Mouse (Mus musculus): ENCODE results near the gene Gna13. TPM values are rescaled to one million over a fixed set of nuclear protein-coding genes. Genes with fewer than 3 reads are reported as not detected.

Gna13 gene
- total and polyA plus RNA-seq, 3 experiments, result 12.7 to 30.9 (median 30.8) TPM

DNA sequence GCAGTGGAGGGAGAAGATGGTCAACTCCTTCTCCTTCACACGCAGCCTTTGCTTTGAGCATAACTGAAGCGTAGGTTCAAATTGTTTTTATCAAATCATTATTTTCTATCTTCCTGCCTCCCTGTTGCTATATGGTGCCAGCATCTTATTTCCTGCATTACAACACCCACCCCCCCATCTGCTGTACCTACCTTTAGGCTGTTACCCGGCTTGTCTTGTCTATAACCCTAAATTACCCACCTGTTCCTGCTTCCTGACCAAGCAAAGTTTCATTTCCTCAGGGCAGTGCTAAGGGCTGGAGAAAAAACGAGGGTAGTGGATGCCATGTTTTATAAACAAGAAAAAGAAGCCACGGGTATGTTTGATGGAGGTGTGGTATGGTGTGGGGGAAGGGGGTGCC lies 58.6 kb downstream of the Gna13 start:
- no peak for DNase-seq
- Histone ChIP-seq H3K79me2 (replicated peaks; ENCODE audit: control insufficient read depth, insufficient read depth, low read length) (no peaks in the 10 kb centered on the region), H3K4me1 (ENCODE audit: control insufficient read depth, insufficient read depth, low read length) (no peaks in the 10 kb centered on the region), H3K9ac (ENCODE audit: low read depth, low read length) (no peak overlapping the region), H3K36me3 (ENCODE audit: control insufficient read depth, insufficient read depth, low read length) (no peaks in the 10 kb centered on the region), H3K27me3 (ENCODE audit: control insufficient read depth, insufficient read depth, low read length) (no peaks in the 10 kb centered on the region), H3K27ac (no peak overlapping the region), H3K4me3 (no peak overlapping the region)
- no peak for TF ChIP-seq CTCF (IDR thresholded peaks at IDR 0.05)
- no peak for TF ChIP-seq EP300 (IDR thresholded peaks at IDR 0.05; ENCODE audit: insufficient read depth, low read depth, low read length)
- no peak for TF ChIP-seq POLR2A (IDR thresholded peaks at IDR 0.05; ENCODE audit: insufficient read depth, low read depth, low read length)
- WGBS, result 81% methylated on average over 5 of the region's 5 CpGs
- intact Hi-C loops (cut with DNase I), result loop anchor here (5.0 kb wide), 1 partner anchor 39 kb away; no protein-coding TSS in a partner anchor

GRCm38 (mm10) chr11:109422263-109422662 lies 59.6 kb downstream of the Gna13 start:
- Histone ChIP-seq H3K79me2 (replicated peaks; ENCODE audit: control insufficient read depth, insufficient read depth, low read length) (no peaks in the 10 kb centered on the region), H3K9ac (ENCODE audit: low read depth, low read length) (no peak overlapping the region), H3K27ac (no peak overlapping the region), H3K36me3 (ENCODE audit: control insufficient read depth, insufficient read depth, low read length) (no peaks in the 10 kb centered on the region), H3K4me1 (ENCODE audit: control insufficient read depth, insufficient read depth, low read length) (no peaks in the 10 kb centered on the region; the same call in none of the 2 replicates), H3K27me3 (ENCODE audit: control insufficient read depth, insufficient read depth, low read length) (no peaks in the 10 kb centered on the region), H3K4me3 (no peak overlapping the region)
- WGBS, result over 99% methylated on average over 4 of the region's 4 CpGs
- TF ChIP-seq CTCF (IDR thresholded peaks at IDR 0.05) (0 out of 2 replicates have a peak, but pooled peaks have one; percentile 2), EP300 (IDR thresholded peaks at IDR 0.05; ENCODE audit: insufficient read depth, low read depth, low read length) (no peak), POLR2A (IDR thresholded peaks at IDR 0.05; ENCODE audit: insufficient read depth, low read depth, low read length) (no peak)
- DNase-seq, result no peak
- intact Hi-C loops (cut with DNase I), result loop anchor here (5.0 kb wide), 1 partner anchor 40 kb away; no protein-coding TSS in a partner anchor

DNA sequence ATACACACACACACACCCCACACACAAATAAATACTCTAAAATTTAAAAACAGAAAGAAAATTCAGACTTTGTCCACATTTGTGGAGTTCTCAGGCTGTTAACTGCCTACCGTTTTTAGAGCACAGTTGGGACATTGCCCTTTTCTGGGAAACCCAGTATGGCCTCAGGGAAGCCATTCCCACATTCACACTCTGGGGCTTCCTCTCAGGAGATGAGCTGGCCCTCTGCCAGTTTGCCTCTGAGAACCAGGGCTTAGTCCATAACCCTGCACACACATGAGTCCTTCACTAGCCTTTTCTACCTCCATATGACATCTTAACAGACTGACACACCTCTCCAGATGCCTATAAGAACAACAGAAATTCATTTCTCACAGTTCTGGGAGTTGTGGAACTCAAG lies 60.7 kb downstream of the Gna13 start:
- TF ChIP-seq POLR2A (IDR thresholded peaks at IDR 0.05; ENCODE audit: insufficient read depth, low read depth, low read length) (no peak), EP300 (IDR thresholded peaks at IDR 0.05; ENCODE audit: insufficient read depth, low read depth, low read length) (no peak), CTCF (IDR thresholded peaks at IDR 0.05) (no peak)
- Histone ChIP-seq H3K9ac (ENCODE audit: low read depth, low read length) (no peak overlapping the region), H3K36me3 (ENCODE audit: control insufficient read depth, insufficient read depth, low read length) (no peaks in the 10 kb centered on the region), H3K27me3 (ENCODE audit: control insufficient read depth, insufficient read depth, low read length) (no peaks in the 10 kb centered on the region), H3K4me1 (ENCODE audit: control insufficient read depth, insufficient read depth, low read length) (no peaks in the 10 kb centered on the region; the same call in none of the 2 replicates), H3K4me3 (no peak overlapping the region), H3K27ac (no peak overlapping the region), H3K79me2 (replicated peaks; ENCODE audit: control insufficient read depth, insufficient read depth, low read length) (no peaks in the 10 kb centered on the region)
- intact Hi-C loops (cut with DNase I), result loop anchor here (5.0 kb wide), 1 partner anchor 41 kb away; no protein-coding TSS in a partner anchor
- DNase-seq, result no peak
- 20% methylated on average over 1 of the region's 1 CpGs for WGBS

GRCm38 (mm10) chr11:109425392-109426271 lies 63.0 kb downstream of the Gna13 start, which contains the start of gene Amz2:
TSS of gene Amz2 (plus strand) at chr11:109425946.
- DNase-seq, result peak; percentile 99
- intact Hi-C loops (cut with DNase I), result loop anchor here (1.0 to 5.0 kb wide), 4 partner anchors 63 to 183 kb away; partner anchors contain the start of gene Gna13
- H3K4me1 ChIP-seq (ENCODE audit: control insufficient read depth, insufficient read depth, low read length), result no peaks in the 10 kb centered on the region; the same call in none of the 2 replicates
- TF ChIP-seq EP300 (IDR thresholded peaks at IDR 0.05; ENCODE audit: insufficient read depth, low read depth, low read length), result peak; percentile 82; the same call in 1 of the 2 replicates
- peak; percentile 96 for TF ChIP-seq POLR2A (IDR thresholded peaks at IDR 0.05; ENCODE audit: insufficient read depth, low read depth, low read length)
- TF ChIP-seq CTCF (IDR thresholded peaks at IDR 0.05), result peak; percentile 89
- 1% methylated on average over 64 of the region's 65 CpGs for whole genome bisulfite sequencing
- no peaks in the 10 kb centered on the region for H3K27me3 ChIP-seq (ENCODE audit: control insufficient read depth, insufficient read depth, low read length)
- H3K27ac ChIP-seq, result peak within 1 kb of the TSS; percentile 90
- peak within 1 kb of the TSS; percentile 71 for H3K4me3 ChIP-seq
- no peaks in the 10 kb centered on the region for H3K36me3 ChIP-seq (ENCODE audit: control insufficient read depth, insufficient read depth, low read length)
- H3K9ac ChIP-seq (ENCODE audit: low read depth, low read length), result peak within 1 kb of the TSS; percentile 79
- H3K79me2 ChIP-seq (replicated peaks; ENCODE audit: control insufficient read depth, insufficient read depth, low read length), result no peaks in the 10 kb centered on the region

DNA sequence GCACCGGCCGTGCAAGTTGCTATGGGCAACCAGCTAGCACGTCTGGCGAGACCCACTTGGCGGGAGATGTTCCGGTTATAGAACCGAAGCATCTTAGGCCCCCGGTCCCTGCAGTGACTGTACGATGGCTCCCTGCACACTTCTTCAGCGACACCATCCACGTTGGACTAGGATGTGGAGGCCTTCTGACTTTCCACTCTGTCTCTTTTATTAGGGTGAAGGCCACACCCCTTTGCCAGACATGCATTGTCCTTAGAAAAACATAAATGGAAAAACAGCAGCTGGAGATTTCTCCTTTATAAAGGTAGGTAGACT lies 63.6 kb downstream of the Gna13 start:
- TF ChIP-seq EP300 (IDR thresholded peaks at IDR 0.05; ENCODE audit: insufficient read depth, low read depth, low read length) (no peak), CTCF (IDR thresholded peaks at IDR 0.05) (no peak), POLR2A (IDR thresholded peaks at IDR 0.05; ENCODE audit: insufficient read depth, low read depth, low read length) (no peak)
- H3K27me3 ChIP-seq (ENCODE audit: control insufficient read depth, insufficient read depth, low read length), result no peaks in the 10 kb centered on the region
- DNase-seq, result no peak
- H3K79me2 ChIP-seq (replicated peaks; ENCODE audit: control insufficient read depth, insufficient read depth, low read length), result no peaks in the 10 kb centered on the region
- H3K4me1 ChIP-seq (ENCODE audit: control insufficient read depth, insufficient read depth, low read length), result no peaks in the 10 kb centered on the region; the same call in none of the 2 replicates
- peak overlapping the region; percentile 71 for H3K4me3 ChIP-seq
- H3K36me3 ChIP-seq (ENCODE audit: control insufficient read depth, insufficient read depth, low read length), result no peaks in the 10 kb centered on the region
- intact Hi-C loops (cut with DNase I), result loop anchor here (5.0 kb wide), 2 partner anchors 79 to 184 kb away; no protein-coding TSS in a partner anchor
- H3K9ac ChIP-seq (ENCODE audit: low read depth, low read length), result peak overlapping the region; percentile 79
- under 1% methylated on average over 11 of the region's 11 CpGs for WGBS
- peak overlapping the region; percentile 90 for H3K27ac ChIP-seq
